Mouse (Mus musculus) MEL (cell line): ENCODE results near the gene Relt.

Source experiments
- CHD1 ChIP-seq: IDR thresholded peaks from 2 replicates; pipeline ENCODE4 v1.6.1; 2012; ENCODE audit warnings: low read depth, mild to moderate bottlenecking, inconsistent platforms, low read length, improper control_type of control experiment
- CHD2 ChIP-seq: IDR thresholded peaks from 2 replicates; pipeline ENCODE4 v1.6.1; 2011; ENCODE audit warnings: low read length, improper control_type of control experiment
- CTCF ChIP-seq, 3 experiments: IDR thresholded peaks in 2 of 3; conservative IDR thresholded peaks in 1 of 3; 2 replicates each; pipeline ENCODE4 v1.5.1; 2011 to 2012; ENCODE audit warnings: low read length in 3 of 3, low read depth in 2 of 3, mild to moderate bottlenecking in 2 of 3, improper control_type of control experiment in 1 of 3, inconsistent platforms in 1 of 3, mixed read lengths in 1 of 3, moderate library complexity in 1 of 3; ENCODE audit not compliant: control insufficient read depth in 1 of 3, insufficient read depth in 1 of 3, poor library complexity in 1 of 3, severe bottlenecking in 1 of 3
- JUND ChIP-seq: IDR thresholded peaks from 2 replicates; pipeline ENCODE4 v1.6.1; 2011; ENCODE audit warnings: low read depth, mild to moderate bottlenecking, improper control_type of control experiment, low read length
- KAT2A ChIP-seq: conservative IDR thresholded peaks from 2 replicates; pipeline ENCODE4 v1.6.1; 2012; ENCODE audit warnings: low read depth, low read length, improper control_type of control experiment, inconsistent platforms
- MAZ ChIP-seq: IDR thresholded peaks from 2 replicates; pipeline ENCODE4 v1.6.1; 2012; ENCODE audit warnings: low read depth, mild to moderate bottlenecking, inconsistent platforms, low read length, improper control_type of control experiment
- NELFE ChIP-seq: IDR thresholded peaks from 2 replicates; pipeline ENCODE4 v1.6.1; 2011; ENCODE audit warnings: low read depth, low read length, improper control_type of control experiment
- POLR2A ChIP-seq, 2 experiments: IDR thresholded peaks; 2 replicates each; pipeline ENCODE4 v1.6.1; 2011 to 2012; ENCODE audit warnings: low read length in 2 of 2, mild to moderate bottlenecking in 2 of 2, control low read depth in 1 of 2, improper control_type of control experiment in 1 of 2, low read depth in 1 of 2, moderate library complexity in 1 of 2; ENCODE audit not compliant: control insufficient read depth in 1 of 2, insufficient read depth in 1 of 2, poor library complexity in 1 of 2
- POLR2AphosphoS2 ChIP-seq: IDR thresholded peaks from 2 replicates; pipeline ENCODE4 v1.6.1; 2011; ENCODE audit warnings: low read length, improper control_type of control experiment
- RCOR1 ChIP-seq: IDR thresholded peaks from 2 replicates; pipeline ENCODE4 v1.6.1; 2012; ENCODE audit warnings: low read depth, mild to moderate bottlenecking, inconsistent platforms, low read length, improper control_type of control experiment
- TAL1 ChIP-seq: IDR thresholded peaks from 2 replicates; pipeline ENCODE4 v1.6.1; 2012; ENCODE audit warnings: mild to moderate bottlenecking, inconsistent platforms, low read length, moderate library complexity, mixed read lengths
- ZC3H11A ChIP-seq: IDR thresholded peaks from 2 replicates; pipeline ENCODE4 v1.6.1; 2012; ENCODE audit warnings: low read depth, mild to moderate bottlenecking, inconsistent platforms, low read length, improper control_type of control experiment
- ZKSCAN1 ChIP-seq: IDR thresholded peaks from 2 replicates; pipeline ENCODE4 v1.6.1; 2012; ENCODE audit warnings: low read depth, mild to moderate bottlenecking, inconsistent platforms, low read length, improper control_type of control experiment, moderate library complexity

DNA sequence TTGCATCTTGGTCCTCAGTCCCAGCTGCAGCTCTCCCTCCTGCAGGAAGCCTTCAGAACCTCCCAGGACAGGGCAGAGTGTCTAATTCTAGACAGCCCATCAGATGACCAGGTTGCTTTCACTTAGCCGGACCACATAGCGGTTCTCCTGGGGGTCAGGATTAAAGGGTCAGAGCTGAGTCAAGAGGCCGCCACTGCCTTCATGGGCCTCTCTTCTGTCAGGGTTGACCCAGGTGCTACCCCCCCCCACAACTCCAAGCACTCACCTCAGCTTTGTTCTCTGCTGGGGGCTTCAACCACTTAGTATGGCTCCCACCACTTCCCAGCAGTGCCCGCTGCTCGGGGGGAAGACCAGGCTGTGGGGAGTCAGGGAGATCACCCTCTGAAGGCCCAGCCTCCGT lies 16.1 kb downstream of the Relt start:
- TF ChIP-seq POLR2AphosphoS2 (no peak), TAL1 (no peak), POLR2A (IDR thresholded peaks at IDR 0.05; ENCODE audit: control insufficient read depth in 1 of 2, insufficient read depth in 1 of 2, low read depth in 1 of 2, low read length in 2 of 2, poor library complexity in 1 of 2) (no peak), CTCF (IDR thresholded peaks at IDR 0.05 in 2 of 3, conservative IDR thresholded peaks at IDR 0.05 in 1 of 3; ENCODE audit: control insufficient read depth in 1 of 3, insufficient read depth in 1 of 3, low read depth in 2 of 3, low read length in 3 of 3, poor library complexity in 1 of 3, severe bottlenecking in 1 of 3) (no peak), RCOR1 (no peak), CHD2 (no peak), CHD1 (no peak), ZC3H11A (no peak), ZKSCAN1 (no peak), NELFE (no peak), MAZ (no peak), JUND (no peak), KAT2A (no peak)
